Mouse (Mus musculus): ENCODE data around the gene Agps. TPM values are rescaled to one million over a fixed set of nuclear protein-coding genes. Genes with fewer than 3 reads are reported as not detected.

The Agps gene
- polyA plus RNA-seq, 1 experiment = 3.2 TPM

- Histone ChIP-seq H3K36me3 (ENCODE audit: control insufficient read depth, insufficient read depth, low read length) (0 out of 2 replicates have a peak, but pooled peaks cover 1% of the 10 kb centered on the region), H3K27me3 (ENCODE audit: control insufficient read depth, insufficient read depth, low read length) (peaks cover 4% of the 10 kb centered on the region; the same call in 1 of the 2 replicates), H3K4me1 (ENCODE audit: control insufficient read depth, insufficient read depth, insufficient read length, low read length) (no peaks in the 10 kb centered on the region), H3K27ac (ENCODE audit: insufficient read depth, low read depth, low read length) (no peak overlapping the region), H3K4me3 (ENCODE audit: low read depth, low read length) (no peak overlapping the region)
- no peak for TF ChIP-seq CTCF (IDR thresholded peaks at IDR 0.05; ENCODE audit: extremely low read depth, insufficient read length, insufficient replicate concordance, low read depth, low read length)
- TF ChIP-seq POLR2A (IDR thresholded peaks at IDR 0.05; ENCODE audit: low read depth, low read length) = no peak
- WGBS = 27% methylated on average over 6 of the region's 6 CpGs
Measured at GRCm38 (mm10) chr2:75816673-75817072, 15.3 kb upstream of the Agps start.

- Histone ChIP-seq H3K27ac (ENCODE audit: insufficient read depth, low read depth, low read length) (no peak overlapping the region), H3K27me3 (ENCODE audit: control insufficient read depth, insufficient read depth, low read length) (peaks cover 4% of the 10 kb centered on the region; the same call in 1 of the 2 replicates), H3K4me1 (ENCODE audit: control insufficient read depth, insufficient read depth, insufficient read length, low read length) (no peaks in the 10 kb centered on the region), H3K4me3 (ENCODE audit: low read depth, low read length) (no peak overlapping the region), H3K36me3 (ENCODE audit: control insufficient read depth, insufficient read depth, low read length) (0 out of 2 replicates have a peak, but pooled peaks cover 1% of the 10 kb centered on the region)
- 76% methylated on average over 7 of the region's 7 CpGs for WGBS
- TF ChIP-seq CTCF (IDR thresholded peaks at IDR 0.05; ENCODE audit: extremely low read depth, insufficient read length, insufficient replicate concordance, low read depth, low read length) = no peak
- TF ChIP-seq POLR2A (IDR thresholded peaks at IDR 0.05; ENCODE audit: low read depth, low read length) = no peak
Measured at GRCm38 (mm10) chr2:75818719-75819118, 13.3 kb upstream of the Agps start.

GRCm38 (mm10) chr2:75819796-75820195 lies 12.2 kb upstream of the Agps start:
- Histone ChIP-seq H3K4me3 (ENCODE audit: low read depth, low read length) (no peak overlapping the region), H3K27me3 (ENCODE audit: control insufficient read depth, insufficient read depth, low read length) (peaks cover 4% of the 10 kb centered on the region; the same call in 1 of the 2 replicates), H3K27ac (ENCODE audit: insufficient read depth, low read depth, low read length) (no peak overlapping the region), H3K36me3 (ENCODE audit: control insufficient read depth, insufficient read depth, low read length) (0 out of 2 replicates have a peak, but pooled peaks cover 1% of the 10 kb centered on the region), H3K4me1 (ENCODE audit: control insufficient read depth, insufficient read depth, insufficient read length, low read length) (no peaks in the 10 kb centered on the region; the same call in 1 of the 2 replicates)
- TF ChIP-seq POLR2A (IDR thresholded peaks at IDR 0.05; ENCODE audit: low read depth, low read length) (no peak), CTCF (IDR thresholded peaks at IDR 0.05; ENCODE audit: extremely low read depth, insufficient read length, insufficient replicate concordance, low read depth, low read length) (no peak)
- WGBS = 89% methylated on average over 3 of the region's 3 CpGs

- Histone ChIP-seq H3K4me1 (ENCODE audit: control insufficient read depth, insufficient read depth, insufficient read length, low read length) (peaks cover 2% of the 10 kb centered on the region; the same call in 1 of the 2 replicates), H3K27me3 (ENCODE audit: control insufficient read depth, insufficient read depth, low read length) (no peaks in the 10 kb centered on the region), H3K4me3 (ENCODE audit: low read depth, low read length) (no peak overlapping the region), H3K36me3 (ENCODE audit: control insufficient read depth, insufficient read depth, low read length) (no peaks in the 10 kb centered on the region), H3K27ac (ENCODE audit: insufficient read depth, low read depth, low read length) (no peak overlapping the region)
- WGBS = 90% methylated on average over 13 of the region's 13 CpGs
- TF ChIP-seq CTCF (IDR thresholded peaks at IDR 0.05; ENCODE audit: extremely low read depth, insufficient read length, insufficient replicate concordance, low read depth, low read length) (no peak), POLR2A (IDR thresholded peaks at IDR 0.05; ENCODE audit: low read depth, low read length) (no peak)
Measured at GRCm38 (mm10) chr2:75821971-75822751, 9.8 kb upstream of the Agps start.

GRCm38 (mm10) chr2:75823736-75824135 lies 8.2 kb upstream of the Agps start:
- Histone ChIP-seq H3K27me3 (ENCODE audit: control insufficient read depth, insufficient read depth, low read length) (no peaks in the 10 kb centered on the region), H3K27ac (ENCODE audit: insufficient read depth, low read depth, low read length) (no peak overlapping the region), H3K4me1 (ENCODE audit: control insufficient read depth, insufficient read depth, insufficient read length, low read length) (peaks cover 2% of the 10 kb centered on the region; the same call in 1 of the 2 replicates), H3K4me3 (ENCODE audit: low read depth, low read length) (no peak overlapping the region), H3K36me3 (ENCODE audit: control insufficient read depth, insufficient read depth, low read length) (no peaks in the 10 kb centered on the region)
- WGBS = 38% methylated on average over 7 of the region's 7 CpGs
- TF ChIP-seq CTCF (IDR thresholded peaks at IDR 0.05; ENCODE audit: extremely low read depth, insufficient read length, insufficient replicate concordance, low read depth, low read length) (no peak), POLR2A (IDR thresholded peaks at IDR 0.05; ENCODE audit: low read depth, low read length) (no peak)

GRCm38 (mm10) chr2:75824144-75824543 lies 7.8 kb upstream of the Agps start:
- Histone ChIP-seq H3K4me1 (ENCODE audit: control insufficient read depth, insufficient read depth, insufficient read length, low read length) (peaks cover 3% of the 10 kb centered on the region; the same call in 1 of the 2 replicates), H3K4me3 (ENCODE audit: low read depth, low read length) (no peak overlapping the region), H3K27me3 (ENCODE audit: control insufficient read depth, insufficient read depth, low read length) (no peaks in the 10 kb centered on the region), H3K27ac (ENCODE audit: insufficient read depth, low read depth, low read length) (no peak overlapping the region), H3K36me3 (ENCODE audit: control insufficient read depth, insufficient read depth, low read length) (no peaks in the 10 kb centered on the region)
- WGBS = 39% methylated on average over 6 of the region's 6 CpGs
- no peak for TF ChIP-seq CTCF (IDR thresholded peaks at IDR 0.05; ENCODE audit: extremely low read depth, insufficient read length, insufficient replicate concordance, low read depth, low read length)
- no peak for TF ChIP-seq POLR2A (IDR thresholded peaks at IDR 0.05; ENCODE audit: low read depth, low read length)

GRCm38 (mm10) chr2:75824846-75825245 lies 7.1 kb upstream of the Agps start:
- H3K4me3 ChIP-seq (ENCODE audit: low read depth, low read length) = no peak overlapping the region
- WGBS = 47% methylated on average over 3 of the region's 3 CpGs

More at GRCm38 (mm10) chr2:75824846-75825245, 7.1 kb upstream of the Agps start:
- Histone ChIP-seq H3K36me3 (ENCODE audit: control insufficient read depth, insufficient read depth, low read length) (no peaks in the 10 kb centered on the region), H3K27me3 (ENCODE audit: control insufficient read depth, insufficient read depth, low read length) (no peaks in the 10 kb centered on the region), H3K27ac (ENCODE audit: insufficient read depth, low read depth, low read length) (no peak overlapping the region), H3K4me1 (ENCODE audit: control insufficient read depth, insufficient read depth, insufficient read length, low read length) (peaks cover 7% of the 10 kb centered on the region; the same call in 1 of the 2 replicates)
- TF ChIP-seq POLR2A (IDR thresholded peaks at IDR 0.05; ENCODE audit: low read depth, low read length) = no peak
- no peak for TF ChIP-seq CTCF (IDR thresholded peaks at IDR 0.05; ENCODE audit: extremely low read depth, insufficient read length, insufficient replicate concordance, low read depth, low read length)
